Mouse (Mus musculus) MEL-GATA-1-ER (cell line): ENCODE data around the gene Nkd2.

Source experiments
- DNase-seq: peaks from one replicate; pipeline ENCODE4 v3.0.0-alpha.2; 2012; ENCODE audit warnings: low read depth; ENCODE audit errors: extremely low read depth

The Nkd2 gene

DNA sequence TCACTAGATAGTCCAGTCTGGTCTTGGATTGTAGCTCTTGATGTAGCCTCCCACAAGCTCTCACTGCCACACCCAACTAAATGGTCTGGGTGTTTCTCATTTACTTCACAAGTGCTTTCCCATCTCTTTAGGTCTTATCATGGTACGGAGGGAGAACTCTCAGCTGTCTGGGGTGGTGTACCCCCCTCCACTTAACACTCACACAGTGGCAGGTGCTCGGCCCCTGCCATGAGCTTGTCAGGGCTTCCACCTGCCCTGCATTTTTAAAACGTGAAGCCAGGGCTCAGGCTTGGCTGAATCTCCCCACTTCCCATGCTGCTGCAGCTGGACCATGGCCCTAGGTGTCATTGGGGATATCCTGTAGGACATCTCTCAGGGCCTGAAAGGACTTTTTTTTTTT is 28.5 kb downstream of the Nkd2 start:
- no peak for DNase-seq

GRCm38 (mm10) chr13:73816338-73816737 is 31.1 kb downstream of the Nkd2 start:
- DNase-seq = no peak

- DNase-seq = no peak
These were observed 33.2 kb downstream of the Nkd2 start for GRCm38 (mm10) chr13:73814181-73814580.

DNA sequence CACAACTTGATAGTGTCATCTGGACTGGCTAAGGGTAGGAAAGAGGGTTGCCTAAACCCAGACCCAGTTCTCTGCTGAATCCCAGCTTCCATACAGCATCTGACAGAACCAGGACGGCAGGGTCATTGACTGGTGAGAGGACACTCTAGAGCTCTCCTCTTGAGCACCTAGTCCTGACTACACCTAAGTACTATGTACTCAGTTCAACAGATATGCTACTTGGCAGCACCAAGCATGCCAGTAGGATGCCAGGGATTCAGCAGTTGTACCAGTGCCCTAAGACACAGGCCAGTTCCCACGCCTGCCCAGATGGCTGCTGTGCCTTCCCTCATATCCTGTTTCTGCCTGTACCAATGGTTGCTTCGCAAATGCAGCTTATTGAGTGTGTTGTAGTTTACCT is 34.5 kb downstream of the Nkd2 start:
- DNase-seq = no peak

- no peak for DNase-seq
These were observed 42.5 kb downstream of the Nkd2 start for GRCm38 (mm10) chr13:73804914-73805313.

DNA sequence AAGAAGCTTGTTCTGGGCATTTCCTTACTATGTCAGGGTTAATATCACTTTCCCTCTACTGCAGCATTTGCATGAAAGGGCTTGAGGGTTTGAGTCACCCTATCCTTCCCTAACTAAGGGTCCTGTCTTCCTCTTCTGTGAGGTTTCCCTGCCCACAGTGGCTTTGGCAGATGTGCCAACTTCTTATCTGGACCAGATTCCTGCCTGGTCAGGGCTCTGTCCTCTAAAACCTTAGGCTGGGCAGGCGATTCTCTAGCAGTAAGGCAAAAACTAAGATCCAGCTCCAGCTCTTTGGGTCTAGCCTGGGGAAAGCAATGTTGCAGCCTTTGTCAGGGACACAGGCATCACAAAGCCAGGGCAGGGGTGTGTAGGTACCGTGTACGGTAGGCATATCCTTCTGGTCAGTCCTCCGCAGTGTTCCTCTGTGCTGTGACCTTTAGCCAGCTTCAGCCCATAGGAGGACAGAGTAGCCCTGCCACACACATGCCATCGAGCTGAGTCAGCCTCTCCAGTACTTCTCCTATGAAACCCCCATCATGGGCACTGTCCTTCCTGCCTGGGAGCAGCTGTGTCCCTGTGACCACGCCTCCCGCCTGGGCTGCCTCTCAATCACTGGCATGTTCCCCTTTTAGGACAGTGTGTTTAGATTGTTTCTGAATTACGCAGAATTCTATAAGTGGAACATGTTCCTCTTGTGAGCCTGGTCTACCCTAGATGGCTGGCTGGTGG is 43.8 kb downstream of the Nkd2 start:
- DNase-seq = no peak

DNA sequence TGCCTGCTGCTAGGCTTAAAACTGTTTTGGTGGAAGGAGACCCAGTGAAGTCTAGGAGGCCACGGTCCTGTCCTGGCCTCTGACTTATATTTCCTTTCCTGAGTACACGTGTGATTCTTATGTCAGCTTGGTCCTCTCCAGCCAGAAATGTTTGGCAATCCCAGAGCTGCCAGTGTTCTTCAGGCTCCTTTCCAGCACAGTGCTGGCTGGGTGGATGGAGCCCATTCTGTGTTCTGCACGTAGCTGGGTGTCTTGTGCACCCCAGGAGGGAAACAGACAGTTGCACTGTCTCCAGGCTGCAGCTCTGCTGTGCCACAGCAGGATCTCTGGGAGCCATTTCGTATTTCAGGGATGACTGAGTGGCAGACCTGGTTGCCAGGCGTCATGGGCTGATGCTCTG is 48.3 kb downstream of the Nkd2 start:
- DNase-seq = no peak

- DNase-seq = peak; percentile 71
These were observed 54.3 kb downstream of the Nkd2 start for GRCm38 (mm10) chr13:73793171-73793570.

GRCm38 (mm10) chr13:73792176-73792575 is 55.3 kb downstream of the Nkd2 start:
- DNase-seq = no peak

DNA sequence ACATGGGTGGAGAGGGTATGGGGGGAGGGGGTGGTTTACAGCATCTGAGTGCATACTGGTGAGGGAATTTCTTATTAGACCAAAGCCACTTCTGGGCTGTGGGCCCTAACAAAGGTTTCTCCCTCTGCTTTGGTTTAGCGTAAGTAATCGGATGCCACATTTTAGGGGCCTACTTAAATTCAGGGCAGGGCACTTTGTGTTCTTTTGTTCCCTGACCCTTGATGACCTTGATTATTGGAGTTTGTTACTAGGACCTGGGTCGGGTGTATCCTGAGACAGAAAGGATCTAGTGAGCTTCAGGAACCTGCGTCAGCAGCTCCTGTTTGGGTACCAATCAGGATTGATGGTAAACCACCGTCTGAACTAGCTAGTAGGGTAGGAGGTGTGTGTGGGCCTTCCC is 64.9 kb downstream of the Nkd2 start:
- DNase-seq = no peak

GRCm38 (mm10) chr13:73777578-73777977 is 69.9 kb downstream of the Nkd2 start:
- DNase-seq = no peak

DNA sequence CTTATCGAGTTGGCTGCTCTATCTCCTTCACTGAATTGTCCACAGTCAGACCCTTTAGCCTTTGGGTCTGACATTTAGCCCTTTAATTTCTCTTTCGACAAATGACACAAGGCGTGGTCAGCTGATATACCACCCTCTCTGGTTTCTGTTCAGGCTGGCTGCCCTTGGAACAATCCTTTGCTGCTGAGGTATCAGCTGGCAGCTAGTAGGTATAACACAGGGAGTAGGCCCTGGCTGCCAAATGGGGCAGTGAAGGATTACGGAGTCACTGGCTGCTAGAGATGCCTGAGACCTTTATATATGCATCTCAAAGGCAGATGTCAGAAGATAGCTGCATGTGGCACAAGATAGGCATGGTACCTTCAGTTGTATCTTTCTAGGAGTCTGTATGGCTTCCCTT is 71.6 kb downstream of the Nkd2 start:
- no peak for DNase-seq

DNA sequence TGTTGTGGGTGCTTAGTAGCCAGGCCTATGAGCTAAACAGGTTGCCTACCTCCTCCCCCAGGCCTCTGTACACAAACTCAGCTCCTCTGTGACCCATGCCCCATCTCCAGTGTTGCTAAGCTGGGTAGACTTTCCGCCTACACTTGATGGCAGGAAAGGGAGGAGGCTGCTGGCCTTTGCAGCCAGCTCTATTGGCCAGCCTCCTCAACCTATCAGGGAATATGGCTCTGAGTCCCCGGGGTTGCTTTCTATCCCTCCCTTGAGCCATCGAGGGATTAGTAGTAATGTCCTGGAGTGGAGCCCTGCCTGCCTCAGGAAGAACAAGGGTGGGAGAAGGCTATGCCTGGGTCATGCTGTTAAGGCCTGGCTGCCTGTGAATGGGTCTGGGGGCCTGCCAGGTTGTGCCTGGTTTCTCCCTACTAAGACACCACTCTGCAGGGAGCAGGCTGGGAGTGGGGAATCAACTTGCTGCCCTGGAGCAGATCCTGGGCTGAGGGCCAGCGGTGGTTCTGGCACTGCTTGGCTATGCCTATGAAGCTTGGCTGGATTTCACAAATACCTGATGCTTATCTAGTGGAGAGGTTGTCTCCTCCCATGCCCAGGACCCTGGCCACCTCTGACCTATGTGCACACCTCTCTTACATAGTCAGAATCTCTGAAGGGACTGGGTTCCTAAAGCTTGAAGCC is 73.8 kb downstream of the Nkd2 start:
- no peak for DNase-seq

DNA sequence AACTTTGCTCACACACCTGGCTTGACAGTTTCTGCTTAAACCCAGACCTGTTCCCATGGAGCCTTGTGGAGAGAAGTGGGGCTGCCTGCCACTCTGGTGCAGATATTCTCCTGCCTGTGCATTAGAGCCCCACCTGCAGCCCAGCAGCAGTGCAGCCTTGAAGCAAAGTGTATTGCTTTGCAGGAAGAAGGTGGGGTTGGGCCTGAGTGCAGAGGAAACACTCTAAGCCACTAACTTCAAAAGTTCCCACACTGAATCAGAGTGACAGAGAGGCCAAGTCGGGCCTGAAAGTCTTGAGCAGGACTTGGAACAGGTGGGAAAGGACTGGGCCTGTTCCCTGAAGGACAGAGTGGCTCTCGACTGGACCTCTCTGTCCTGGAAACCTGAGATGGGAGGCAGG is 74.8 kb downstream of the Nkd2 start:
- no peak for DNase-seq

GRCm38 (mm10) chr13:73771131-73771530 is 76.3 kb downstream of the Nkd2 start:
- DNase-seq = no peak

DNA sequence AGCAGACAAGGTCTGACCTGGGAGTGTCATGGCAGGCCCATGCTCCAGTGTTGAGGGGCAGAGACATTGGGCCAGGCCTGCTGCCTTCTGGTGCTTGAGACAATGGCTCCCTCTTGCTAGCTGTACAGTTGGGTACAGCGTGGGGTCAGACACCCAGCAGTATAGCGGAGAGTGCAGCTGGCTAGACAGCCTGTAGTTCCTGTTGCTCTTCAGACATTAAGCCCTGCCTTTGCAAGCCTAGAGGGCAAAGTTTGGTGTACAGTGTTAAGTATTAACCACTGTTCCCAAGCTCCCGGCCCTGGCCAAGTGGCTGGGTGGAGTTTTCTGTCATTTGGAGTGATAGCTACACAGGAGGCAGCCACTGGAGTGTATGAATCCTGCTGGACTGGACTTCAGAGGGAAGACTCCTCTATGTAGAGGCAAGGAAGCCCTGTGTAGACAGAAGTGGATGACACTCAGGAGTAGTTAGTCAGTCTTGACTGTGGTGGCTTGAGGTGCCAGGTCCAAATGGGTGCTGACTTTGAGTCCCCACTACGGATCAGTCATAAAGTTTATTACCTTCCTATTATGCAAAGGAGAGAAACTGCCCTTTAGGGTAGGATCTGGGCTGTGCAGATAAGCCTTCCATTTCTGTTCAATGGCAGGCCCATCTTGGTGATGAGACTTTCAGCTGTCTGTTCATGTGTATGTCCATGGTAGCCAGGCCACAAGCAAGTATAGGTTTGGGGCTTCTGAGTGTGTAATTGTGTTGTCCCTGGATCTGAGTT is 77.3 kb downstream of the Nkd2 start:
- DNase-seq = no peak
